Mouse (Mus musculus) megakaryocyte, embryonic 14.5 days (primary cell): ENCODE measurements around the gene Efr3b. TPM values are rescaled to one million over a fixed set of nuclear protein-coding genes. Genes with fewer than 3 reads are reported as not detected.
A peak's percentile ranks its signal among the peaks of the same experiment; 100 is the strongest.

ENCODE experiments used
- H3K27me3 ChIP-seq: replicated peaks from 2 replicates; pipeline ENCODE3; 2012; ENCODE audit warnings: inconsistent platforms
- H3K36me3 ChIP-seq: replicated peaks from 2 replicates; pipeline ENCODE3; 2012; ENCODE audit warnings: low read length, inconsistent platforms, mixed read lengths
- H3K4me1 ChIP-seq: 2 replicates; pipeline ENCODE4 v1.6.1; 2012; ENCODE audit warnings: inconsistent platforms
- H3K4me3 ChIP-seq: replicated peaks from 2 replicates; pipeline ENCODE3; 2012; ENCODE audit warnings: moderate library complexity, mild to moderate bottlenecking, inconsistent platforms
- H3K9me3 ChIP-seq: 2 replicates; pipeline ENCODE4 v1.6.1; 2012; ENCODE audit warnings: inconsistent platforms
- FLI1 ChIP-seq: IDR thresholded peaks from 2 replicates; pipeline ENCODE4 v1.6.1; 2012; ENCODE audit warnings: low read length, inconsistent platforms, mixed read lengths
- GATA1 ChIP-seq: IDR thresholded peaks from 3 replicates; pipeline ENCODE4 v1.6.1; 2012; ENCODE audit warnings: mixed read lengths, low read length, inconsistent platforms, borderline replicate concordance
- polyA plus RNA-seq: library from polyadenylated mRNA; stranded (reverse); fragments of >175 nt; gene quantifications from 2 replicates; pipeline ENCODE4 v1.2.3, GENCODE M21; 2012; ENCODE audit warnings: low replicate concordance; ENCODE audit not compliant: insufficient read depth

Gene Efr3b
- polyA plus RNA-seq, 1 experiment, result 0.08 TPM

DNA sequence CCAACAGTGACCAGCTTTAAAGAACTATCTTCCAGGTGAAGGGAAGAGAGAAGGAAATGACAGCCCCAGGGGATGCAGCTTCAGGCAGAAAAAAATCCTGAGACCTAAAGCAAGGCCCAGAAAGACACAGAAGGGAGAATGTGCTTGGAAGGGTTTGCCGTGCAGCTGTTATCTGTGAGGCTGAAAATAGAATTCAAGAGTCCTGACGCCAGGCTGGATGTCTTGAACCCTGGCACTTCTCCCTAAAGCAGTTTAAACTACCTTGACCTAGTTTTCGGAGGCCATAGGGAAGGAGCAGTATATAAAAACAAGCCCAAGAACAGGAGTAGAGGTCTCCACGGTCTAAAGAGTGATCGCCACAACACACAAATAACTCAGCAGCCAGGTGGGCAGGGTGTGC lies 3.7 kb upstream of the Efr3b start:
- Histone ChIP-seq H3K4me1 (peaks cover 17% of the 10 kb centered on the region), H3K9me3 (peaks cover 13% of the 10 kb centered on the region), H3K36me3 (no peaks in the 10 kb centered on the region), H3K27me3 (peaks cover 78% of the 10 kb centered on the region), H3K4me3 (no peak overlapping the region)
- TF ChIP-seq FLI1 (no peak), GATA1 (no peak)

DNA sequence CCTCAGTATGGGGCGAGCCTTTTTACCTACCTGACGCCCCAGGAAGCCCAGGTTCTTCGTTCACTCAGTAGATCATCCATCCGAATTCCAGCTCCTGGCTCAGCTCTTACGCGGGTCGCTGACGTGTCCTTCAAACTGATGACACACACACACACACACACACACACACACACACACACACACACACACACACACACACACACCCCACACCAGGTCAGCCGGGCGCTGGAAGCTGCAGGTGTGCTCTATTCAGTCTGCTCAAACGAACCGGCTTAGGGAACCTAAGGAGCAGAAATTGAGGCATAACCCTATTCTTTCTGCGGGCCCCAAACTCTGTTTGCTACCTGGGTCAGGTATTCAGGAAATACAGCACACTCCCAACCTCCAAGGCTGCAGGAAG lies 331 bp upstream of the Efr3b start:
- H3K36me3 ChIP-seq, result no peaks in the 10 kb centered on the region
- peaks cover 17% of the 10 kb centered on the region for H3K4me1 ChIP-seq
- H3K4me3 ChIP-seq, result peak overlapping the region; percentile 89
- TF ChIP-seq FLI1 (no peak), GATA1 (no peak)
- peaks cover 7% of the 10 kb centered on the region for H3K9me3 ChIP-seq
- peaks cover 94% of the 10 kb centered on the region for H3K27me3 ChIP-seq

DNA sequence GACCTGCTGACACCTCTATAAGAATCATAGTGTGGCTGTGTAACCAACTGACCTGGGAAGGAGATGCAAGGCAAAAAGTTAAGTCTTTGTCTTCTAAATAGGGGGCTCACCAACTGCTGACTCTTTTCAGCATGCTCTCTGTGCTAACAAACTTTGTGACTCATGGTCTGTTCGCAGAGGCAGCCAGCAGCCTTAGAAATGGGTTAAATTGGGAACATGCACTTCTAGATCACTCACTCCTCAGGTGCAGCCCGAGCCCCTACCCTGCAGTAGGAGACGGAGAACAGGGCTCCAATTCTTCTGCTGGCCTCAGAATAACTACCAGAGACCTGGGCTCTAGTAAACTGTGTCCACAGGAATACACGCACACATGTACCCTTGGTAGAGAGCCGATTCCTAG lies 1.2 kb downstream of the Efr3b start:
- TF ChIP-seq FLI1, result no peak
- TF ChIP-seq GATA1, result no peak
- Histone ChIP-seq H3K36me3 (no peaks in the 10 kb centered on the region), H3K4me3 (no peak overlapping the region), H3K4me1 (peaks cover 17% of the 10 kb centered on the region), H3K27me3 (peaks cover 91% of the 10 kb centered on the region), H3K9me3 (no peaks in the 10 kb centered on the region)

DNA sequence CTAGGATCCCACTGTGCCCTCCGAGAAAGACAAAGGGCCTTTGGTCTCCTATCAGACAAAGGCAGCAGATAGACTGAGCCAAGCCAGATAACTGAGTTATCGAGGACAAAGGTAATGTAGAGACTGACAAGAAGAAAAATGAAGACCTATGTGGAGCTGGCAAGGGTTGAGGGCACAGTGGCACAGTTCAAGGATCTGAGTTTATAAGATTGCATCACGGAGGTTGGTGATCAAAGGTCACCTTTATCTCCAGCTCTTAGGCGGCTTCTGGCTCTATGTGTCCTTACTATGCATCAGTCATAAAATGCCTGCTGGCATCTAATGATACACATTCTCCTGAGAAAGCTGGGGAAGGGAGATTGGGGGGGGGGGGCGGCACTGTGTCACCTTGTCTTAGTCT lies 2.6 kb downstream of the Efr3b start:
- no peak for TF ChIP-seq FLI1
- Histone ChIP-seq H3K27me3 (peaks cover 78% of the 10 kb centered on the region), H3K36me3 (no peaks in the 10 kb centered on the region), H3K4me3 (no peak overlapping the region), H3K9me3 (no peaks in the 10 kb centered on the region), H3K4me1 (peaks cover 17% of the 10 kb centered on the region)

DNA sequence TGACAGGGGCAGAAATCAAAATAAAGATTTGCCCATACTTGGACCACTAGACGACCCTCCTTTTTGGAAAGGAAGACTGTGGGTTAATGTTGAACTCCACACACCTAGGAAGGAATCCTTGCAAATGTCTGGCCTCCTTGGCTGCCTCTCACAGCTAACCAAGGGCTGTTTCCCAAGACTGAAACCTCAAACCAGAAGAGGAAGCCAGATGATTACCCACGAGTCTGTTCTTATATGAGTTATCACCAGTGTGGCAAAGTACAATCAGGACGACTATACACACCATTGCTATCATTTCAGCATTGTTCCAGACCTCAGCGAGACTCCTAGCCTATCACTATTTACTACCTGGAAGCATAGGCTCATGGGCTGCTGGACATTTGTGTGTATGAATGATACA lies 9.7 kb downstream of the Efr3b start:
- TF ChIP-seq FLI1 (no peak), GATA1 (no peak)
- no peaks in the 10 kb centered on the region for H3K36me3 ChIP-seq
- H3K4me1 ChIP-seq, result peaks cover 9% of the 10 kb centered on the region
- H3K9me3 ChIP-seq, result no peaks in the 10 kb centered on the region
- no peak overlapping the region for H3K4me3 ChIP-seq
- H3K27me3 ChIP-seq, result peaks cover 65% of the 10 kb centered on the region

DNA sequence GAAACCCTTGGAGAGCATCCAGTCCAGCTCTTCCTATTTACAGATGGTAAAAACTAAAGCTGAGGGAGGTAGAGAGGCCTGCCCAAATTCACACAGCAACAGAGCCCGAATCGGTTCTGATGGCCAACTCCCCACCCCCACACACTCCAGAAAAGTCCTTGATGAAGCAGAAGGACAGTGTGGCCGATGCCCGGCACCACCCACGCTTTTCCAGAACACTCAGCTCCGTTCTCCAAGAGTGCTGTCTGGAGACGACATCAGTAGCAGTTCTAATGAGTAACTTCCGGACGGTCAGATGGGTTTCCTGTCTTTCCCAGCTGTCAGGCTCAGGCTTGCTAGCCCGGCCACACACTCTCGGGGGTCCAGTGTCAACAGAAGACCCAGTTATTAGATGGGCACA lies 10.2 kb downstream of the Efr3b start:
- no peaks in the 10 kb centered on the region for H3K36me3 ChIP-seq
- H3K4me1 ChIP-seq, result peaks cover 9% of the 10 kb centered on the region
- H3K4me3 ChIP-seq, result no peak overlapping the region
- no peak for TF ChIP-seq GATA1
- no peak for TF ChIP-seq FLI1
- H3K9me3 ChIP-seq, result no peaks in the 10 kb centered on the region
- peaks cover 62% of the 10 kb centered on the region for H3K27me3 ChIP-seq

DNA sequence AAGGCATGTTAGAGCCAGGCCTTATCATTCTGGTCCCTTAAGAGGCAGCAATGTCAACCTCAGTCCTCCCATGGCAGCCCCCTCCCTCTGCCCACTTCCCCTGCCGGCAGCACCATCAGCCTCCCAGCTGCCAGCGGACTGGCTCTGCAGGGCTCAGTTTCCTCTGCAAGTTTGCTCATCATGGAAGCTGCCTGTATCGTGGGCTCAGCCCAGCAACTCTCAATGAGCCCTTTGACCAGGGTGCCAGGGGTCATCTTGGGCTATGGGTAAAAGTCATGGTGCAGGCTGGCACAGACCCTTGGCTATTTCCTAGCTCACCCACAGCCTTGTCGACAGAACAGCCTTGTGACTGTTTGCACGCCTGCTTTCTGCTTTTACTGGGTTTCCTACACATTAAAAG lies 14.4 kb downstream of the Efr3b start:
- Histone ChIP-seq H3K36me3 (no peaks in the 10 kb centered on the region), H3K27me3 (peaks cover 50% of the 10 kb centered on the region), H3K4me3 (no peak overlapping the region), H3K9me3 (no peaks in the 10 kb centered on the region), H3K4me1 (peaks cover 9% of the 10 kb centered on the region)
- TF ChIP-seq FLI1 (no peak), GATA1 (no peak)

DNA sequence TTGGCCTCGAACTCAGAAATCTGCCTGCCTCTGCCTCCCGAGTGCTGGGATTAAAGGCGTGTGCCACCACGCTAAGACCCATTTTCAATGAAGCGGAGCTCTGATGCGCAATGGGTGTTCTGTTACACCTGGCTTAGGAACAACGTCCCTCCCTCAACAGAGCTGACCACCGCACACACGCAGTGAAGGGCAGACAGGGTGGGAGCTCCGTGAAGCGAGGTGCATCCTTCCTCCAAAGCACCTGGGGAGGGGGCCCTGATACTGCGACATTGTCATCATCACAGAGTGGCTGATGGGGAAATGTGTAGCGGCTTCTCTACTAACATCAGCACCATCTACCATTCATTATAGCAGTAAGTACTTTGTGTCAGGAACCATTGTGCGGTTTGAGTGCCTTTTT lies 15.2 kb downstream of the Efr3b start:
- TF ChIP-seq FLI1, result no peak
- no peak for TF ChIP-seq GATA1
- H3K4me3 ChIP-seq, result no peak overlapping the region
- H3K27me3 ChIP-seq, result peaks cover 45% of the 10 kb centered on the region
- no peaks in the 10 kb centered on the region for H3K36me3 ChIP-seq
- peaks cover 1% of the 10 kb centered on the region for H3K4me1 ChIP-seq
- no peaks in the 10 kb centered on the region for H3K9me3 ChIP-seq

DNA sequence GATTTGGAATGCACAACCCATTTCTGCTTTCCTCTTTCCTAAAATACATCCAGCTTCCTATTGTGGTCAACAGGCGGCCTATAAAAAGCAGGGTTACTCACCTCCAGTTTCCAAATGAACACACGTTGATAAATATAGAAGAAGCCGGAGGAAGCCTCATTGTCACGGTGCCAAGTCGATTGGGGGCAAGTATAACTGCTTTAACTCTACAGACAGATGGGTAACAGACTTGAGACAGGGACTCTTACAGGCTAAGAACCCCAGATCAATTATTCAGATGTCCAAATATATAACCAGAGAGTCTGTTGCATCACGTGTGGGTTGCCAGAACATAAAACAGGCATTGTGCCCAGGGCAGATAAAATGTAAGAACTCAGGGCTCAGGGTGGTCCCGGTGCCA lies 15.9 kb downstream of the Efr3b start:
- TF ChIP-seq GATA1 (no peak), FLI1 (no peak)
- Histone ChIP-seq H3K27me3 (peaks cover 41% of the 10 kb centered on the region), H3K4me1 (no peaks in the 10 kb centered on the region), H3K9me3 (no peaks in the 10 kb centered on the region), H3K4me3 (no peak overlapping the region), H3K36me3 (no peaks in the 10 kb centered on the region)

DNA sequence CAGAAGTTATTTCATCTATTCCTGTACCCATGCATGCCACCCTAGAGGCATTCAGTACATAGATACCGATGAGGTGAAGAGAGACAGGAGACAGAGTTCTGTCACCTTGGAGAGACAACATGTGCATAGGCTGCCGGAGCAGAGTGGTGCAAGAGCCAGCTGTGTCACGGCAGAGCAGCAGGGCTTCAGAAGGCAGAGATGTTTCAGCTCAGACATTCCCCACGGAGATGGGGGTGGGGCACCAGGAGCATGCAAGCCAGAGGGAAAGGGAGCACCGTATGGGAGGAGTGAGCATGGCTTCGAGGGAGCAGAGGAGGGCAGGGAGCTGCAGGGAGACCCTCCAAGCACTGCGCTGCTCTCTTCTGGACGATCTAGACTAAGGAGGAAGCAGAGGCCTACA lies 18.2 kb downstream of the Efr3b start:
- no peaks in the 10 kb centered on the region for H3K9me3 ChIP-seq
- TF ChIP-seq FLI1, result no peak
- no peak for TF ChIP-seq GATA1

DNA sequence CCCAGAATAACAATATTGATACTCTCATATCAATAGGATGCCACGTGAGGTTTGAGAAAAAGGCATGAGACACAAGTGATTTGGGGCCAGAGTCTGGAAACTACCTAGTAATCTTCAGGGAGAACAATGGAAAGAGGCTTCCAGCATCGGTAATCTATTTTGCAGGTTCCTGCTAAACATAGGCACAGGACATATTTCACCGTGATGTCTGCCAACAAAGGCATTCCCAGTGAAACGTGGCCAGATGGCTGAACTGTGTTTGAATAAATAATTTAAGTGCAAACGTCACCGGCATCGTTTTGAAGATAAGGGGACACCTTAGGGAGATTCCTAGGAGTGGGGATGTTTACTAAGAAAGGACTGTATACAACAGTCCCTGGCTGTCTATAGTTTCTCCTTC lies 22.4 kb downstream of the Efr3b start:
- no peak for TF ChIP-seq GATA1
- TF ChIP-seq FLI1, result no peak
- no peak overlapping the region for H3K4me3 ChIP-seq
- H3K36me3 ChIP-seq, result no peaks in the 10 kb centered on the region

More for the DNA sequence above, 18.2 kb downstream of the Efr3b start:
- no peak overlapping the region for H3K4me3 ChIP-seq
- no peaks in the 10 kb centered on the region for H3K36me3 ChIP-seq
- H3K4me1 ChIP-seq, result no peaks in the 10 kb centered on the region
- H3K27me3 ChIP-seq, result peaks cover 32% of the 10 kb centered on the region

More for the DNA sequence above, 22.4 kb downstream of the Efr3b start:
- Histone ChIP-seq H3K9me3 (no peaks in the 10 kb centered on the region), H3K4me1 (no peaks in the 10 kb centered on the region), H3K27me3 (peaks cover 26% of the 10 kb centered on the region)
